Mouse (Mus musculus) ES-E14 (cell line): ENCODE results near the gene Tor2a.

Source experiments
- CHD2 ChIP-seq: IDR thresholded peaks from 2 replicates; pipeline ENCODE4 v1.6.1; 2014; ENCODE audit warnings: mild to moderate bottlenecking, low read depth, low read length, inconsistent platforms
- HCFC1 ChIP-seq: IDR thresholded peaks from 2 replicates; pipeline ENCODE4 v1.6.1; 2012; ENCODE audit warnings: low read length, inconsistent platforms, borderline replicate concordance; ENCODE audit not compliant: insufficient read depth
- MAFK ChIP-seq: IDR thresholded peaks from 2 replicates; pipeline ENCODE4 v1.6.1; 2014; ENCODE audit warnings: mild to moderate bottlenecking, low read depth, low read length, inconsistent platforms; ENCODE audit not compliant: insufficient read depth
- ZC3H11A ChIP-seq: IDR thresholded peaks from 2 replicates; pipeline ENCODE4 v1.6.1; 2012; ENCODE audit warnings: low read depth, mild to moderate bottlenecking, inconsistent platforms, low read length, borderline replicate concordance

- no peak for TF ChIP-seq ZC3H11A
- no peak for TF ChIP-seq MAFK
- TF ChIP-seq CHD2 = no peak
- no peak for TF ChIP-seq HCFC1
Measured at GRCm38 (mm10) chr2:32751665-32752033, 5.4 kb upstream of the Tor2a start.
